Mouse (Mus musculus) neural tube, embryonic 10.5 days (tissue): Measurements from ENCODE around the gene Gm10382.
"Not testable (repeated sequence)": the region's sequence is repeated elsewhere in the genome, so short reads cannot be mapped to it uniquely, and the experiment has no call there.

Experiments used
- DNase-seq: peaks from one replicate; pipeline ENCODE4 v3.0.0-alpha.2; 2017; ENCODE audit warnings: low spot score; ENCODE audit errors: extremely low spot score

Gene Gm10382

GRCm38 (mm10) chr5:125368568-125368967, 20.6 kb upstream of the Gm10382 start:
- peak; percentile 56 for DNase-seq

GRCm38 (mm10) chr5:125370950-125371693, 18.0 kb upstream of the Gm10382 start:
- DNase-seq = no peak

GRCm38 (mm10) chr5:125372027-125372426, 17.1 kb upstream of the Gm10382 start:
- DNase-seq = no peak

GRCm38 (mm10) chr5:125375871-125376270, 13.3 kb upstream of the Gm10382 start:
- no peak for DNase-seq

- DNase-seq = no peak
Measured at GRCm38 (mm10) chr5:125377214-125377613, 11.9 kb upstream of the Gm10382 start.

GRCm38 (mm10) chr5:125378919-125379318, 10.2 kb upstream of the Gm10382 start:
- DNase-seq = no peak

GRCm38 (mm10) chr5:125381954-125382672, 7.0 kb upstream of the Gm10382 start:
- no peak for DNase-seq

- no peak for DNase-seq
Measured at GRCm38 (mm10) chr5:125382673-125383558, 6.2 kb upstream of the Gm10382 start.

- DNase-seq = no peak
Measured at GRCm38 (mm10) chr5:125383637-125384420, 5.3 kb upstream of the Gm10382 start.

- no peak for DNase-seq
Measured at GRCm38 (mm10) chr5:125384512-125385214, 4.5 kb upstream of the Gm10382 start.

- no peak for DNase-seq
Measured at GRCm38 (mm10) chr5:125385215-125385940, 3.7 kb upstream of the Gm10382 start.

- not testable (repeated sequence) for DNase-seq
Measured at GRCm38 (mm10) chr5:125387295-125387694, 1.8 kb upstream of the Gm10382 start.

- DNase-seq = no peak
Measured at GRCm38 (mm10) chr5:125388358-125389092, 597 bp upstream of the Gm10382 start.

GRCm38 (mm10) chr5:125389579-125390441, 688 bp downstream of the Gm10382 start, which contains the start of gene Ubc:
Gene Ubc, minus strand, starts transcription at chr5:125390202.
- DNase-seq = peak; percentile 94

- DNase-seq = no peak
Measured at GRCm38 (mm10) chr5:125390906-125391477, 1.9 kb downstream of the Gm10382 start.

GRCm38 (mm10) chr5:125391609-125392008, 2.5 kb downstream of the Gm10382 start:
- no peak for DNase-seq

GRCm38 (mm10) chr5:125392176-125392575, 3.1 kb downstream of the Gm10382 start:
- DNase-seq = not testable (repeated sequence)

GRCm38 (mm10) chr5:125392618-125392976, 3.5 kb downstream of the Gm10382 start:
- no peak for DNase-seq
